Mouse (Mus musculus) retina, embryonic 14.5 days (tissue): ENCODE data around the gene Tle2.

Experiments
- DNase-seq: peaks from one replicate; pipeline ENCODE4 v3.0.0-alpha.2; 2015; ENCODE audit warnings: low spot score

Tle2 gene

GRCm38 (mm10) chr10:81574081-81575056, at the start of gene Tle2:
Gene Tle2, plus strand, starts transcription at chr10:81574561.
- DNase-seq: no peak

GRCm38 (mm10) chr10:81525017-81525694, 49.2 kb upstream of the Tle2 start:
- no peak for DNase-seq

GRCm38 (mm10) chr10:81526779-81527178, 47.6 kb upstream of the Tle2 start:
- peak; percentile 88 for DNase-seq

- DNase-seq: no peak
Observed at GRCm38 (mm10) chr10:81534826-81535225, 39.5 kb upstream of the Tle2 start.

- DNase-seq: no peak
Observed at GRCm38 (mm10) chr10:81536734-81537133, 37.6 kb upstream of the Tle2 start.

GRCm38 (mm10) chr10:81537429-81537828, 36.9 kb upstream of the Tle2 start:
- DNase-seq: no peak

GRCm38 (mm10) chr10:81538321-81539048, 35.9 kb upstream of the Tle2 start:
- DNase-seq: no peak

- no peak for DNase-seq
Observed at GRCm38 (mm10) chr10:81541363-81541762, 33.0 kb upstream of the Tle2 start.

GRCm38 (mm10) chr10:81541803-81542202, 32.6 kb upstream of the Tle2 start:
- no peak for DNase-seq

- DNase-seq: no peak
Observed at GRCm38 (mm10) chr10:81542727-81543460, 31.5 kb upstream of the Tle2 start.

GRCm38 (mm10) chr10:81543633-81544032, 30.7 kb upstream of the Tle2 start:
- no peak for DNase-seq

GRCm38 (mm10) chr10:81544296-81545160, 29.8 kb upstream of the Tle2 start:
- peak; percentile 29 for DNase-seq

- peak; percentile 99 for DNase-seq
Observed at GRCm38 (mm10) chr10:81545161-81545747, 29.1 kb upstream of the Tle2 start, which contains the start of gene Gna11. Gene Gna11, minus strand, starts transcription at chr10:81545190.

- DNase-seq: no peak
Observed at GRCm38 (mm10) chr10:81546332-81546731, 28.0 kb upstream of the Tle2 start.

GRCm38 (mm10) chr10:81546788-81547571, 27.4 kb upstream of the Tle2 start:
- no peak for DNase-seq

GRCm38 (mm10) chr10:81548944-81549343, 25.4 kb upstream of the Tle2 start:
- no peak for DNase-seq

GRCm38 (mm10) chr10:81550257-81550656, 24.1 kb upstream of the Tle2 start:
- DNase-seq: peak; percentile 84

GRCm38 (mm10) chr10:81551597-81552102, 22.7 kb upstream of the Tle2 start:
- DNase-seq: peak; percentile 81

- DNase-seq: peak; percentile 44
Observed at GRCm38 (mm10) chr10:81553232-81553631, 21.1 kb upstream of the Tle2 start.
